Mouse (Mus musculus): Measurements from ENCODE around the gene Zfp989.
"Not testable (repeated sequence)": the region's sequence is repeated elsewhere in the genome, so short reads cannot be mapped to it uniquely, and the experiment has no call there.

The Zfp989 gene

DNA sequence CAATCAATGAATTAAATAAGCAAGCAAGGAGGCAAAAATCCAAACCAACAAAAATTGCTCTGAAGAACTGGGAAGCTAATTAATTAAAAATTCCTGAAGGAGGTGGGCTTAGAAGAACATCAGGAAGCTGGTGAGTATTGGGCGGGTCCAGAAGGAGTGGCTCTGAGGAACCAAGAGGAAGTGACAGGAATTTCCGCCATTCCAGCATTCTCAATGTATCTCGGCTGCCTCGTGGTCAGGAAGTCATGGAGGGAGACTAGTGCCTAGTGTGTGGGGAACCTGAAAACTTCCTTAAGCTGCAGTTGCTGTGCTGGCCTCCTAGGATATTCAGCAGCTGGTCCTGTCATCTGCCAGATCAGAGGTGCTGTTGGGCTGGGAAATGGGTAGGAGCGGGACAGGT lies at the start of gene Zfp989:
Gene Zfp989, plus strand, starts transcription at position 220 of the 400 bp plus-strand sequence.
- DNase-seq = not testable (repeated sequence)

DNA sequence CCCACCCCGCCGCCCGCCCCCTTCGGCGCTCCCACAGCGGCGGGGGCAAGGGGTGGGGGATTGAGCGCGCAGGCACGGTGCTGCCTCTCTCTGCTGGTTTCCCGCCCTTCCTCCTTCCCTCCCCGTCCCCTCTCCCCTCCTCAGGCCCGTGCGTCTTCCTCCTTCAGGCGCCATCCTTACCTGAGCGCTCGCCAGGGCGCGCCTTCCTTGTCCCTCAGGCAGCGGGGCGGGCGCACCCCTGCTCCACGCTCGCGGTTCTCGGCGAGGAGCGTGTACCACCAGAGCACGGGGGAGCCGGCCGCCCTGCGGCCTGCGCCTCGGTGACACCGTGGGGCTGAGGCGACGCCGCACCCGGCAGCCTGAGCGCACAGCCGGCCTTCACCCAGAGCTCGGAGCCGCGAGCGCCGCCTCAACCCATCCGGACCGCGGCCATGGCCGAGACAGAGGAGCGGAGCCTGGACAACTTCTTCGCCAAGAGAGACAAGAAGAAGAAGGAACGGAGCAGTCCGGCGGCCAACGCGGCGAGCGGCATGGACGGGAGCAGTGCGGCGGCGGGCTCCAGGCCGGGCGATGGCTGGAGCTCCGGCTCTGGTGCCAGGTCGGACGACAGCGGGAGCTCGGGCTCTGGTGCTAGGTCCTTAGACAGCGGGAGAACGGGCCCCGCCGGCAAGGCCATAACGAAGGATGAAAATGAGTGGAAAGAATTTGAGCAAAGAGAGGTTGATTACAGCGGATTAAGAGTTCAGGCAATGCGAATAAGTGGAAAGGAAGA lies 39.3 kb upstream of the Zfp989 start:
- DNase-seq = no peak

DNA sequence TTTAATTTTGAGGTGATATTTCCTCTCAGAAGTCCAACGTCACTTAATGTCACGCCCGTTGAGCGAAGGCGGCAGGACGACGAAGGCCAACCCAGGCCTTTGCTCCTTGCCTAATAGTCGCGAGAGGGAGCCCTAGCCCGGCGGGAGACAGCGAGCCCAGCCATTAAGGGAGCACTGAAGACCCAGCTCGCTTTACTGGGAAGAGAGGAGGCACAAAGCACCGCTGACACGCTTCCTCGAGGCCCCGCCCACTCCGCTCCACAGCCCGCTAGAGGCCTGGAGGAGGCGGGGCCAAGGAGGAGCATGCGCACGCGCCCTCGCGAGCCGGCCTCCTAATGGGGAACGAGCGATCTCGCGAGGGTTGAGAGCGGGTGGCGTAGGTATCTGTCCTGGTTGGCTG lies 30.1 kb upstream of the Zfp989 start:
- DNase-seq = not testable (repeated sequence)

DNA sequence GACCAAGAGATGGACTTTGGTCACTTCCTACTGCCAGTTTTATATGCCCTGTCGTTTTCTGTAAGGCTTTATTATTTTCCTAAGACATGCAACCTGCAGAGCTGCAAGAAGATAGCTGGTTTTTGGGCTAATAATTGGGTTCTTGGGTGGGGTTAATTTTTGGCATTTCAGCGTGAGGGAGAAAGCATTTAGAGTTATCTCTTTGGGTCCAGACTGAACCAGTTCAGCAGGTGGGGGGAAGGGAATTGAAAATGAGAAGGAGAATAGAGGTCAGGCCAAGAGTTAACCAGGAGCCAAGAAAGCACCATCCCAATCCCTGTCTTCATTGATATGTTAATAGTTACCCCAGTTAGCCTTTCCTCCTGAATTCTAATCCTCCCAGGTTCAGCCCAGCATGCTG lies 4.8 kb downstream of the Zfp989 start:
- DNase-seq = not testable (repeated sequence)

DNA sequence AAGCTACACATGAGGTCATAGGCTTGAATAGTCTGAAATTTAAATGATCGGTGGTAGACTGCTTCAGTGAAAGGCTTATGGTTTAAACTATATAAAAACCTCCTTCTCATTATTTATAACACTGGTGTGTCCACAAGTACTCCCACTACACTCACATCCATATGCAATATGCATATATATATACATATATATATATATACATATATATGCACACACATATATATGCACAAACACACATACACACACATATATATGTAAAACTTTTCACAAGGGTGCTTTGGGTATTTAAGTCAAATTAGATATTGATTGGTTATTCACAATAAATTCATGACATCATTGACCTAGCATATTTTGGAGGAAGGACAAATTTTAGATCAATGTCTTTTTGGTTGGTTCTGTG lies 46.6 kb downstream of the Zfp989 start:
- DNase-seq = not testable (repeated sequence)

DNA sequence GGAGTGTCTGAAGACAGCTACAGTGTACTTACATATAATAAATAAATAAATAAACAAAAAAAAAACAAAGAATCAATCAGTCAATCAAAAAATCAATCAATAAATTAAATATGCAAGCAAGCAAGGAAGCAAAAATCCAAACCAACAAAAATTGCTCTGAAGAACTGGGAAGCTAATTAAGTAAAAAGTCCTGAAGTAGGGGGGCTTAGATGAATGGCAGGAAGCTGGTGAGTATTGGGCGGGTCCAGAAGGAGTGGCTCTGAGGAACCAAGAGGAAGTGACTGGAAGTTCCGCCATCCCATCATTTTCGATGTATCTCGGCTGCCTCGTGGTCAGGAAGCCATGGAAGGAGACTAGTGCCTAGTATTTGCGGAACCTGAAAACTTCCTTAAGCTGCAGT lies 49.8 kb downstream of the Zfp989 start, which contains the start of gene Rex2:
Gene Rex2, plus strand, starts transcription at position 301 of the 400 bp plus-strand sequence.
- not testable (repeated sequence) for DNase-seq

DNA sequence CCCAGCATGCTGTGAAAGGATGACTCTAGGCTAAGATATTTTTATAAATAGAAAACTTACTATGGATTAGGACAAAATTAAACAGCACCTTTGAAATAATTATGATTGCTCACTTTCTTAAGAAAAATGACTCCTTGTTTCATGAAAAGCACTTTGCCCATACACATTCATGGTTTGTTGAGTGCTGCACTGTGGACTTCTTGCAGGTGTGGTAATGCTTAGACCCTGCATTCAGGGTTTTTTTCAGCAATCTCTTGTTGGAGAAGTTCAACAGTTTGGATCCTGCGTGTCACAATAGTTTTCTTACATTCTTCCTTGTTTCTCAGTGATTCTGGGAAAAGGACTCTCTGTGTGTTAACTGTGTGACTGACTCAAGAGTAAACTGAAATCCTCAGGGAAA lies 54.6 kb downstream of the Zfp989 start:
- DNase-seq = peak; percentile 2

DNA sequence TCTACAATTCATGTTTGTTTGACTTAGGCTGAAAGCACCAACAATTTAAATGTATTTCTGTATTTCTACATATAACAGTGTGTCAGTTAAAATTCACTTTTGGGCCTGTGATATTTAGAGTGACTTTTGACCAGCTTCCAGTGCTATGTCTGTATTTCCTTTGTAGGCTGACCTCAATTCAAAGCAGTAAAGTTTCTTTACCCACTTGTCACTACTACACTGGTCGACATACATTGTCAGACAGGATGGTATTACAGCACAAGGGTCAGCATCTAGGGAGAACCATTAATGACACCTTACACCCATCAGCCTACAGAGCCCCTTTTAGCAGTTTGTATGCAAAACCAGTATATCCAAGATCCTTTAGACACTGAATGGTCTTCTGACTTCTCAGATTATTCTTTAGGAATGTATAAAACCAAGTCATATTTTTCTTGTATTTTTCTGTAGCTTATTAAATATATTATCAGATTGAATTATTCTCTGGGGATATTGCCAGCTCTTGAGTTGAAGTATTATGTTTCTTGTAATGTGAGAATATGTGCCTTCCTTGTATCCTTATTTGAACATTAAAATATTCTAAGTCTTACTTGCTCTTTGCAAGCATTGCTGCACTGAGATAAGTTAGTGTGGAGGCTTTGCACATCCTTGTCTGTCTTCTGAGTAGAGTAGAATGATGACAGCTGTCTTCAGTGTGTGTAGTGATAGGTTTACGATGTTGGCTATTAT lies 59.7 kb downstream of the Zfp989 start:
- DNase-seq = not testable (repeated sequence)

Data from kidney, adult 18-20 months (tissue).